In the genomic region with DNA sequence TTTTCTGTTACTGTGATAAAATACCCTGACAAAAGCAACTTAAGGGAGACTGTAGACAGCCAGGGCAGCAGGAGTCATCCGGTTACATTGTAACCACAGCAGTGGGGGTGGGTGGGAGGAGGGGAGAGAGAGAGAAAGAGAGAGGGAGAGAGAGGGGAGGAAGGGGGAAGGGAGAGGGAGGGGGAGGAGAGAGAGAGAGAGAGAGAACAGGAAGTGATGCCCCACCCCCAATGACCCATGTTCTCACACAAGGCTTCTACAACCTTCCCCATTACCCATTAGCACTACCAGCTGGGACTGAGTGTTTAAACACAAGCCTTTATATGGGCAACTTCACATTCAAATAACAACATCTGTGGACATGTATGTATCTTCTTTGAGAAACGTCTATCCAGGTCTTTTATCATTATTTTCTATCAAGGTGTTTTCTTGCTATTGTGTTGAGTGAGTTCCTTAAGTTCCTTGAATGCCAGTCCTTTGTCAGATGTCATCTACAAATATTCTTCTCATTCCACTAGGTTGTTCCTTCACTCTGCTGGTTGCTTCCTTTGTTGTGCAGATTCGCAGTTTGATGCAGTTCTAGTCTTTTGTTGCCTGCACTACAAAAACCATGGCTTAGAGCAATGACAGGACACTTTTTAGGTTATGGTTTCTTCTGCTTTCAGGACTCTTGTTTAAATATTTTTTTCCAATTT, we compare ENCODE assay signal across 24 mouse cellular contexts.
DNase-seq lines count a peak whose midpoint lies in the region; ATAC-seq and TF ChIP-seq lines count a peak whose summit lies in the region.
"Had no signal": no experiment of that assay in that cellular context is flagged by ENCODE, and none has a peak within 500 bp of the region (broad histone marks: within the 10 kb centered on the region; RNA-seq: fewer than 3 reads in every experiment).

No protein-coding gene starts in this region.

- TF ChIP-seq CTCF in lung, postnatal 0 days (IDR thresholded peaks at IDR 0.05): no peak

- no peak overlapping the region for H3K9ac ChIP-seq in lung, postnatal 0 days (replicated peaks; ENCODE audit: low read depth)
- no peak overlapping the region for H3K9ac ChIP-seq in forebrain, embryonic 14.5 days (ENCODE audit: low read length)
- H3K9ac ChIP-seq: embryonic facial prominence, embryonic 13.5 days; forebrain, embryonic 12.5 days; forebrain, postnatal 0 days; heart, embryonic 12.5 days had no signal

- TF ChIP-seq EP300 in lung, postnatal 0 days (IDR thresholded peaks at IDR 0.05): no peak

- H3K9me3 ChIP-seq in lung, postnatal 0 days (ENCODE audit: low read length): no peaks in the 10 kb centered on the region
- H3K9me3 ChIP-seq in forebrain, embryonic 14.5 days (replicated peaks; ENCODE audit: control insufficient read depth, low read length): no peaks in the 10 kb centered on the region
- H3K9me3 ChIP-seq: embryonic facial prominence, embryonic 13.5 days; forebrain, embryonic 12.5 days; heart, embryonic 12.5 days had no signal

- H3K36me3 ChIP-seq in lung, postnatal 0 days (ENCODE audit: insufficient read depth, low read length): no peaks in the 10 kb centered on the region
- H3K36me3 ChIP-seq in forebrain, embryonic 14.5 days (ENCODE audit: control insufficient read depth, insufficient read depth, low read length): no peaks in the 10 kb centered on the region
- H3K36me3 ChIP-seq: embryonic facial prominence, embryonic 13.5 days; forebrain, embryonic 12.5 days; heart, embryonic 12.5 days had no signal

- no peak overlapping the region for H3K27ac ChIP-seq in lung, postnatal 0 days (ENCODE audit: low read length)
- no peak overlapping the region for H3K27ac ChIP-seq in forebrain, embryonic 14.5 days (ENCODE audit: low read depth, low read length)
- H3K27ac ChIP-seq: embryonic facial prominence, embryonic 13.5 days; forebrain, embryonic 12.5 days; gastrocnemius, adult 2 months had no signal

- no peaks in the 10 kb centered on the region for H3K4me1 ChIP-seq in lung, postnatal 0 days (ENCODE audit: insufficient read depth, low read depth, low read length)
- H3K4me1 ChIP-seq in forebrain, embryonic 14.5 days (ENCODE audit: control insufficient read depth, insufficient read depth, low read length): no peaks in the 10 kb centered on the region
- H3K4me1 ChIP-seq: embryonic facial prominence, embryonic 13.5 days; forebrain, embryonic 12.5 days; heart, embryonic 12.5 days had no signal

- H3K27me3 ChIP-seq in lung, postnatal 0 days (replicated peaks; ENCODE audit: insufficient read depth, low read length): no peaks in the 10 kb centered on the region
- no peaks in the 10 kb centered on the region for H3K27me3 ChIP-seq in forebrain, embryonic 14.5 days (replicated peaks; ENCODE audit: control insufficient read depth, insufficient read depth, low read length)
- H3K27me3 ChIP-seq: CH12.LX; embryonic facial prominence, embryonic 13.5 days; forebrain, embryonic 12.5 days; heart, embryonic 12.5 days; Patski had no signal

- H3K4me3 ChIP-seq in lung, postnatal 0 days (ENCODE audit: low read depth, low read length): no peak overlapping the region
- H3K4me3 ChIP-seq in forebrain, embryonic 14.5 days (ENCODE audit: low read depth, low read length): no peak overlapping the region
- H3K4me3 ChIP-seq: embryonic facial prominence, embryonic 13.5 days; forebrain, embryonic 12.5 days; gastrocnemius, adult 2 months; heart, embryonic 12.5 days had no signal

- no peak for ATAC-seq in CD4-positive, CD25-positive, alpha-beta regulatory T cell, adult 4 months
- no peak for ATAC-seq in lung, postnatal 0 days
- ATAC-seq in forebrain, embryonic 14.5 days: no peak
- ATAC-seq: forebrain, postnatal 0 days; hindbrain, embryonic 16.5 days; inflammation-experienced regulatory T-cells, adult 6 months; intestine, postnatal 0 days; Patski had no signal

- H3K4me2 ChIP-seq in lung, postnatal 0 days (replicated peaks; ENCODE audit: low read depth, low read length): no peak overlapping the region
- H3K4me2 ChIP-seq in forebrain, embryonic 14.5 days (ENCODE audit: low read length): no peak overlapping the region
- H3K4me2 ChIP-seq: embryonic facial prominence, embryonic 13.5 days; forebrain, embryonic 12.5 days; heart, embryonic 12.5 days had no signal

- DNase-seq in CD4-positive, CD25-positive, alpha-beta regulatory T cell, adult 2 months (ENCODE audit: low read depth, low spot score): peak; percentile 3
- peak; percentile 83 for DNase-seq in ZHBTc4 (ENCODE audit: low read depth, low spot score)
- DNase-seq in thymus, postnatal 14 days: peak; percentile 69
- no peak for DNase-seq in kidney, adult 9 months
- DNase-seq in lung, postnatal 0 days (ENCODE audit: low spot score): no peak
- no peak for DNase-seq in forebrain, embryonic 14.5 days (ENCODE audit: low spot score)
- DNase-seq: adrenal gland, adult 8-10 months; B cell, adult 2 months; cerebellum, adult 11-12 months; cerebellum, adult 9-10 months; cerebellum, postnatal 36 days; forebrain, postnatal 0 days; gastrocnemius, adult 2 months; gastrocnemius, postnatal 25 days; heart, postnatal 36 days had no signal

- 54% methylated on average over 3 of the region's 3 CpGs for WGBS in lung, postnatal 0 days
- 67% methylated on average over 3 of the region's 3 CpGs for WGBS in forebrain, embryonic 14.5 days

Comparison
In these comparisons a context has a peak if more than half of its experiments do, and no peak if none do; other contexts are left out.
1. DNase-seq: peak in CD4-positive, CD25-positive, alpha-beta regulatory T cell, adult 2 months (single experiment), ZHBTc4 (single experiment) and thymus, postnatal 14 days (single experiment); none in kidney, adult 9 months (single experiment), lung, postnatal 0 days (single experiment) and forebrain, embryonic 14.5 days (single experiment).